Mouse (Mus musculus) ES-E14 (cell line): ENCODE measurements at regions not wholly inside any gene's neighbourhood (a gene's known extent, or its start where the extent isn't known, plus 50 kb on each side); places are given as distances from the start of the nearest gene placed in this dataset.

Experiments used
- CHD2 ChIP-seq: IDR thresholded peaks from 2 replicates; pipeline ENCODE4 v1.6.1; 2014; ENCODE audit warnings: mild to moderate bottlenecking, low read depth, low read length, inconsistent platforms
- HCFC1 ChIP-seq: IDR thresholded peaks from 2 replicates; pipeline ENCODE4 v1.6.1; 2012; ENCODE audit warnings: low read length, inconsistent platforms, borderline replicate concordance; ENCODE audit not compliant: insufficient read depth
- MAFK ChIP-seq: IDR thresholded peaks from 2 replicates; pipeline ENCODE4 v1.6.1; 2014; ENCODE audit warnings: mild to moderate bottlenecking, low read depth, low read length, inconsistent platforms; ENCODE audit not compliant: insufficient read depth
- ZC3H11A ChIP-seq: IDR thresholded peaks from 2 replicates; pipeline ENCODE4 v1.6.1; 2012; ENCODE audit warnings: low read depth, mild to moderate bottlenecking, inconsistent platforms, low read length, borderline replicate concordance

GRCm38 (mm10) chr7:128854193-128854592 lies 109.5 kb downstream of the Sec23ip start:
- TF ChIP-seq ZC3H11A (no peak), CHD2 (no peak), HCFC1 (no peak), MAFK (no peak)
